Mouse (Mus musculus): Measurements from ENCODE around the gene Kifc5b.
"Not testable (repeated sequence)": the region's sequence is repeated elsewhere in the genome, so short reads cannot be mapped to it uniquely, and the experiment has no call there.

The Kifc5b gene

GRCm38 (mm10) chr17:26918343-26918742 is 1.5 kb downstream of the Kifc5b start:
- in situ Hi-C loops (cut with MboI), result no loop called here

- in situ Hi-C loops (cut with MboI), result not testable (repeated sequence)
These were observed 2.6 kb downstream of the Kifc5b start for GRCm38 (mm10) chr17:26919516-26919915.

GRCm38 (mm10) chr17:26922368-26922767 is 5.5 kb downstream of the Kifc5b start:
- in situ Hi-C loops (cut with MboI), result not testable (repeated sequence)

- in situ Hi-C loops (cut with MboI), result not testable (repeated sequence)
These were observed 8.5 kb downstream of the Kifc5b start for GRCm38 (mm10) chr17:26925414-26925813.

GRCm38 (mm10) chr17:26931795-26932194 is 14.9 kb downstream of the Kifc5b start:
- in situ Hi-C loops (cut with MboI), result not testable (repeated sequence)

- in situ Hi-C loops (cut with MboI), result no loop called here
These were observed 16.0 kb downstream of the Kifc5b start, which contains the start of gene Phf1 for GRCm38 (mm10) chr17:26932839-26933398. TSS of gene Phf1 (plus strand) at chr17:26933052.

- in situ Hi-C loops (cut with MboI), result no loop called here
These were observed 16.5 kb downstream of the Kifc5b start for GRCm38 (mm10) chr17:26933419-26933818.

GRCm38 (mm10) chr17:26933885-26934827 is 17.3 kb downstream of the Kifc5b start:
- in situ Hi-C loops (cut with MboI), result no loop called here

- in situ Hi-C loops (cut with MboI), result no loop called here
These were observed 18.1 kb downstream of the Kifc5b start for GRCm38 (mm10) chr17:26935027-26935426.

- in situ Hi-C loops (cut with MboI), result no loop called here
These were observed 19.6 kb downstream of the Kifc5b start for GRCm38 (mm10) chr17:26936453-26936852.

- in situ Hi-C loops (cut with MboI), result no loop called here
These were observed 20.2 kb downstream of the Kifc5b start for GRCm38 (mm10) chr17:26936921-26937695.

- in situ Hi-C loops (cut with MboI), result no loop called here
These were observed 21.2 kb downstream of the Kifc5b start for GRCm38 (mm10) chr17:26937883-26938695.

GRCm38 (mm10) chr17:26938731-26939130 is 21.8 kb downstream of the Kifc5b start:
- in situ Hi-C loops (cut with MboI), result no loop called here

- in situ Hi-C loops (cut with MboI), result no loop called here
These were observed 22.5 kb downstream of the Kifc5b start, which contains the start of gene Cuta for GRCm38 (mm10) chr17:26939178-26939972. TSS of gene Cuta (minus strand) at chr17:26939569.

- in situ Hi-C loops (cut with MboI), result no loop called here
These were observed 23.0 kb downstream of the Kifc5b start for GRCm38 (mm10) chr17:26939973-26940300.

- in situ Hi-C loops (cut with MboI), result no loop called here
These were observed 24.3 kb downstream of the Kifc5b start, which contains the start of gene Syngap1 for GRCm38 (mm10) chr17:26941031-26941789. TSS of gene Syngap1 (plus strand) at chr17:26941253.

GRCm38 (mm10) chr17:26941841-26942570 is 25.1 kb downstream of the Kifc5b start:
- in situ Hi-C loops (cut with MboI), result no loop called here

- in situ Hi-C loops (cut with MboI), result no loop called here
These were observed 29.1 kb downstream of the Kifc5b start for GRCm38 (mm10) chr17:26945824-26946495.

GRCm38 (mm10) chr17:26946567-26946966 is 29.7 kb downstream of the Kifc5b start:
- in situ Hi-C loops (cut with MboI), result no loop called here

Measured in mature B cell (primary cell).